Mouse (Mus musculus): ENCODE data around the gene Pex16.

GRCm38 (mm10) chr2:92342418-92342817 lies 32.1 kb upstream of the Pex16 start:
- TF ChIP-seq CTCF (IDR thresholded peaks at IDR 0.05; ENCODE audit: insufficient read depth, low read length) (no peak), POLR2A (IDR thresholded peaks at IDR 0.05; ENCODE audit: borderline replicate concordance, extremely low read depth, low read depth, low read length) (no peak)
